Mouse (Mus musculus) myocyte (in vitro differentiated cells): ENCODE data around the gene Tgm1. TPM values are rescaled to one million over a fixed set of nuclear protein-coding genes. Genes with fewer than 3 reads are reported as not detected.

Source experiments
- H3K27me3 ChIP-seq: one replicate; pipeline ENCODE4 v1.6.1; 2011; ENCODE audit not compliant: control insufficient read depth, insufficient read depth, insufficient read length
- H3K36me3 ChIP-seq: one replicate; pipeline ENCODE4 v1.6.1; 2011; ENCODE audit not compliant: control insufficient read depth, insufficient read depth
- H3K4me2 ChIP-seq: one replicate; pipeline ENCODE4 v1.6.1; 2011; ENCODE audit warnings: low read depth, control low read depth
- H3K4me3 ChIP-seq: one replicate; pipeline ENCODE4 v1.5.1; 2011; ENCODE audit warnings: mild to moderate bottlenecking, control low read depth, moderate library complexity
- H3K79me2 ChIP-seq: one replicate; pipeline ENCODE4 v1.6.1; 2011; ENCODE audit not compliant: control insufficient read depth, insufficient read depth
- H3ac ChIP-seq: one replicate; pipeline ENCODE4 v1.6.1; 2011; ENCODE audit not compliant: control insufficient read depth, insufficient read length
- CEBPB ChIP-seq: IDR thresholded peaks from 2 replicates; pipeline ENCODE4 v1.6.1; 2011; ENCODE audit warnings: mild to moderate bottlenecking, moderate library complexity; ENCODE audit not compliant: poor library complexity, insufficient read depth, severe bottlenecking
- E2F4 ChIP-seq: IDR thresholded peaks from one replicate; pipeline ENCODE4 v1.6.1; 2011; ENCODE audit warnings: mild to moderate bottlenecking, control low read depth, moderate library complexity; ENCODE audit not compliant: insufficient read depth
- MAX ChIP-seq: IDR thresholded peaks from one replicate; pipeline ENCODE4 v1.6.1; 2011; ENCODE audit warnings: low read depth, mild to moderate bottlenecking, control low read depth
- MYOD1 ChIP-seq, 3 experiments: IDR thresholded peaks; one replicate each; pipeline ENCODE4 v1.6.1; 2011; ENCODE audit warnings: control low read depth in 2 of 3, low read depth in 2 of 3, mild to moderate bottlenecking in 2 of 3, moderate library complexity in 1 of 3; ENCODE audit not compliant: insufficient read length in 2 of 3, control insufficient read depth in 1 of 3
- MYOG ChIP-seq, 3 experiments: IDR thresholded peaks; one replicate each; pipeline ENCODE4 v1.6.1; 2011; ENCODE audit warnings: control low read depth in 2 of 3, low read depth in 2 of 3, mild to moderate bottlenecking in 2 of 3; ENCODE audit not compliant: insufficient read length in 2 of 3, control insufficient read depth in 1 of 3, insufficient read depth in 1 of 3
- POLR2A ChIP-seq: IDR thresholded peaks from one replicate; pipeline ENCODE4 v1.6.1; 2011; ENCODE audit warnings: low read depth, mild to moderate bottlenecking, control low read depth, moderate library complexity; ENCODE audit not compliant: insufficient read length
- POLR2AphosphoS2 ChIP-seq: IDR thresholded peaks from one replicate; pipeline ENCODE4 v1.6.1; 2011; ENCODE audit warnings: low read depth, control low read depth; ENCODE audit not compliant: insufficient read length
- REST ChIP-seq: IDR thresholded peaks from one replicate; pipeline ENCODE4 v1.6.1; 2011; ENCODE audit warnings: mild to moderate bottlenecking, control low read depth, moderate library complexity; ENCODE audit not compliant: insufficient read depth, insufficient read length
- SRF ChIP-seq: IDR thresholded peaks from one replicate; pipeline ENCODE4 v1.6.1; 2011; ENCODE audit warnings: low read depth; ENCODE audit not compliant: control insufficient read depth, insufficient read length
- TCF12 ChIP-seq: IDR thresholded peaks from one replicate; pipeline ENCODE4 v1.6.1; 2011; ENCODE audit warnings: mild to moderate bottlenecking, control low read depth; ENCODE audit not compliant: poor library complexity, insufficient read depth, severe bottlenecking
- TCF3 ChIP-seq: IDR thresholded peaks from one replicate; pipeline ENCODE4 v1.6.1; 2011; ENCODE audit warnings: low read depth, control low read depth; ENCODE audit not compliant: insufficient read length
- USF1 ChIP-seq: IDR thresholded peaks from one replicate; pipeline ENCODE4 v1.6.1; 2011; ENCODE audit warnings: low read depth, mild to moderate bottlenecking, control low read depth, moderate library complexity
- polyA plus RNA-seq: library from polyadenylated mRNA; unstranded; fragments of >200 nt; fragmentation: generic; extraction: Trizol; gene quantifications from one replicate; pipeline ENCODE4 v1.2.1, GENCODE M21; 2012; ENCODE audit warnings: missing spikeins

Gene Tgm1
- polyA plus RNA-seq, 1 experiment = 0.06 TPM

GRCm38 (mm10) chr14:55721700-55722437 is 8.1 kb upstream of the Tgm1 start, which contains the start of gene Rabggta:
TSS of gene Rabggta (minus strand) at chr14:55722263.
- Histone ChIP-seq H3K4me2 (peak within 1 kb of the TSS; percentile 91), H3ac (peak within 1 kb of the TSS; percentile 39), H3K36me3 (no peaks in the 10 kb centered on the region), H3K79me2 (no peaks in the 10 kb centered on the region), H3K27me3 (no peaks in the 10 kb centered on the region), H3K4me3 (peak within 1 kb of the TSS; percentile 44)
- TF ChIP-seq MAX (no peak), TCF12 (no peak), MYOD1 (IDR thresholded peaks at IDR 0.05; ENCODE audit: control insufficient read depth in 1 of 3, insufficient read length in 2 of 3, low read depth in 2 of 3) (peak in 2 of 3 experiments; percentile 28 to 40), USF1 (no peak), CEBPB (no peak), SRF (no peak), POLR2AphosphoS2 (peak; percentile 35), E2F4 (no peak), MYOG (IDR thresholded peaks at IDR 0.05; ENCODE audit: control insufficient read depth in 1 of 3, insufficient read depth in 1 of 3, insufficient read length in 2 of 3, low read depth in 2 of 3) (peak in 2 of 3 experiments; percentile 57 to 70), POLR2A (peak; percentile 66), TCF3 (no peak), REST (no peak)

GRCm38 (mm10) chr14:55721076-55721475 is 7.3 kb upstream of the Tgm1 start:
- Histone ChIP-seq H3ac (peak overlapping the region; percentile 39), H3K79me2 (no peaks in the 10 kb centered on the region), H3K36me3 (no peaks in the 10 kb centered on the region), H3K4me2 (peak overlapping the region; percentile 91), H3K4me3 (peak overlapping the region; percentile 44), H3K27me3 (no peaks in the 10 kb centered on the region)
- TF ChIP-seq MAX = no peak
- TF ChIP-seq REST = no peak
- no peak for TF ChIP-seq CEBPB
- no peak for TF ChIP-seq TCF3
- no peak for TF ChIP-seq E2F4
- no peak for TF ChIP-seq POLR2AphosphoS2
- no peak for TF ChIP-seq POLR2A
- no peak for TF ChIP-seq SRF
- TF ChIP-seq TCF12 = no peak

- TF ChIP-seq POLR2A = no peak
- no peak for TF ChIP-seq MAX
- no peak for TF ChIP-seq MYOG (IDR thresholded peaks at IDR 0.05; ENCODE audit: control insufficient read depth in 1 of 3, insufficient read depth in 1 of 3, insufficient read length in 2 of 3, low read depth in 2 of 3)
- no peak for TF ChIP-seq REST
- TF ChIP-seq SRF = no peak
- TF ChIP-seq E2F4 = no peak
- TF ChIP-seq USF1 = no peak
- TF ChIP-seq MYOD1 (IDR thresholded peaks at IDR 0.05; ENCODE audit: control insufficient read depth in 1 of 3, insufficient read length in 2 of 3, low read depth in 2 of 3) = no peak
- TF ChIP-seq POLR2AphosphoS2 = no peak
- no peak for TF ChIP-seq TCF12
- no peak for TF ChIP-seq TCF3
- no peak for TF ChIP-seq CEBPB
- H3K4me2 ChIP-seq = no peak overlapping the region
- H3K79me2 ChIP-seq = no peaks in the 10 kb centered on the region
- no peaks in the 10 kb centered on the region for H3K36me3 ChIP-seq
- H3K4me3 ChIP-seq = peak overlapping the region; percentile 44
- no peaks in the 10 kb centered on the region for H3K27me3 ChIP-seq
- no peak overlapping the region for H3ac ChIP-seq
Observed at GRCm38 (mm10) chr14:55720666-55721065, 6.9 kb upstream of the Tgm1 start.

- Histone ChIP-seq H3K4me2 (no peak overlapping the region), H3K36me3 (no peaks in the 10 kb centered on the region), H3K4me3 (no peak overlapping the region), H3K79me2 (no peaks in the 10 kb centered on the region), H3ac (no peak overlapping the region), H3K27me3 (no peaks in the 10 kb centered on the region)
- TF ChIP-seq MYOG (IDR thresholded peaks at IDR 0.05; ENCODE audit: control insufficient read depth in 1 of 3, insufficient read depth in 1 of 3, insufficient read length in 2 of 3, low read depth in 2 of 3) (no peak), TCF3 (no peak), SRF (no peak), E2F4 (no peak), POLR2A (no peak), CEBPB (no peak)
Observed at GRCm38 (mm10) chr14:55719737-55720136, 6.0 kb upstream of the Tgm1 start.
